Mouse (Mus musculus): ENCODE measurements around the gene Pmch.

The Pmch gene

GRCm38 (mm10) chr10:88090772-88091171, at the start of gene Pmch:
Gene Pmch (plus strand): TSS chr10:88091072.
- DNase-seq (ENCODE audit: low spot score in 2 of 2): no peak

DNA sequence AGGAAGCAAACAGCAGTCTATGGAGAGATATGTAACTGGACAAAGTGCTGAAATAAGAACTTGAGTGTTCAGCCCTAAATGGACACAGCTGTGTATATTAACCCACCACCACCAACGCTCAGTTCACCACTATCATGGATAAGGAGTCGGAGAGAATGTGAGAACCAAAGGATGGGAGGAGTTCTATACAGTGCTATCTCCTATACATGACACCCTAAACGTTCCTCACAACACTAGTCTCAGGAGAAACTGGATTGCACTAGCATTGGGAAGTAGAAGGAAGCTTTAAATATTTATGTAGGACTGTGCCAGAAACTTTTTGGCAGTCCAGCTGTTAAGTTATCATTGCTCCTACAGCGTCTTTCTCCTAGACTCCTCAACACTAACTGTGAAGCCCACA, 46.6 kb upstream of the Pmch start:
- no peak for DNase-seq (ENCODE audit: low spot score in 2 of 2)

DNA sequence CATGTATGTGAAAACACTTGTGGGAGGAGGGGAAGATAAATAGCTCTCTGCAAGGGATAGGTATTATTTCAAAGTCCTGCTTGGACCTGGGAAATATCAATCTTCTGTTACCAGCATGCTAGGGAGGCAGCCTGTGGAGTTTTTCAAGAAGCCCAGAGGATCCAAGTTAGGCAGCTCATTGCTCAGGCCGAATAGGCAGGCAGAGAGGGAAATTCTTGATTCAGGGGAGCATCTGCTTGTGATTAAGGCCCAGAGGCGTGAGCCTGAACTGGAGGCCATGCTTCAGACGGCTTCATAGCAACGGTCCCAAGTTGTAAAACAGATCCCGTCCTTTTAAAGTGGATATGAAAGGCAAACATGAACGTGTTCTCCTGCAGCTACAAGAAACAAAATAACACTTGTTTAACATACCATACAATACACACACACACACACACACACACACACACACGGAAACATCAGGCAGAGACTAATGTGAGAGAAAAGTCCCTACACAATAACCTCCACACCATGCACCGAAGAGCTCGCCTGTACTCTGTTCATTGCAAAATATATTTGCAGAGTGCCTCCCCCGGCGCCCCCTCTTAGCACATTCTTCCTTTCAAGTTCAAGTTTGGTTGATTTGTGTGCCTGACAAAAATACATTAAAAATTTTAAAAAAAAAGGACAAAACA, 44.6 kb upstream of the Pmch start:
- DNase-seq (ENCODE audit: low spot score in 2 of 2): no peak

DNA sequence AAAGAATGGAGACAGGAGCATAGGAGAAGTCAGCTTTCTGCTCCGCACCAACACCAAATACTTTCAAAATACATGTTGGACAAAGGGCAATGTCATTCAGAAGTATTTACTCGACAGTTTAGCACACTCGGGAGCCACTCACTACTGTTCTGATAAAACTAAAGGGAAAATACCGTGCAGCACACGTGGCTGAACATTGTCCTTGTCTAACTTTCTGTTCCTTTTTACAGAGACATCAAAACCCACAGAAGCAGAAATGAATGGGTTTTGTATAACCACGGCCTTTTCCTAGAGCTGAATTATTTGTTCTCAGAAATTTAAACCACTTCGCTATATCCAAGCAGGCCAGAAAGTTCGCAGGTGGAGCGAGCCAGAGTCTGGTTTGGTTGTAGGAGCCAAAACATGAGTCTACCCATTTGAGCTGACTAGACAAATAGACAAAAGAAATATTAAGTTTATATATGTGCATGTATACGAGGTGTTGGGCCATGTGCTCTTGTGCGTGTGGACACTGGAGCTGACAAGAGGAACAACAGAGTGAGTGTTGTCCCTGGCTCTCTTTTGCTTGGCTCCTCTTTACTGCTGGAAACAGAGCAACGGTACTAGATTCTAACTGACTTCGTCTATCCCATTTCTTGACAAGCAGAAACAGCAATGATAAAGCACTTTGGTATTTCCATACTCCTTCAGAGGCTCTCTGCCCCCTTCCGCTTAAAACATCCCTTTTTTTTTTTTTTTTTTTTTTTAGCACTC, 36.5 kb upstream of the Pmch start:
- no peak for DNase-seq (ENCODE audit: low spot score in 2 of 2)

DNA sequence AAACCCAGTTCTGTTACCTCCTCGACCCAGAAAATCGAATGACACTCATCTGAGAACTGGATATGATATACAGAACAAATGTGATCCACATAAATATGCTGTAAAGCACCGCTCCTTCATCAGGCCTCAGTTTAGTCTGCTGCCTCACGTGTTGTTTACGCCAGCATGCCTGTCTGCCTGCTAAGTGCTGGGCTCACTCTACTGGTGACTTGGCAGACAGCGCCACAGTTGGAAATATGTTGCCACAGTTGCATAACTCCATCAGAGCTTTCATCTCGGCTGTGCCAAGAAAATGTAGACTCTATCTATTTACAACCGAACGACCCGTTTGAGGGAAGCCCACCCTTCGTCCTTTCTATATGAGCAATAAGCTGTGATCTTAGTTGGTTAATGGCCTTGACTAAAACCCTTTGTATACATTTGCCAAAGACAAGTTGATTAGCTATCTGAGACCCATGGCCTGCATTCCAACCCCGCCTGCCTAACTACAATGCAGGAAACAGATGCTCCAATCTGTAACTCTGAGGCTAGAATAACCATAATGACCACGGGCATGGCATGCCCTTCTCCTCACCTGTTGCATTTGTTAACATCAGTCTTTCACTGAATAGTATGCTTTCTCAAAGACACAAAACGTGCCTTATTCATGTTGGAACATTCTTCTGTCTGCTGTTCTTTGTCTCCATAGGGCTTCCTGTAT, 33.8 kb upstream of the Pmch start:
- DNase-seq (ENCODE audit: low spot score in 2 of 2): no peak

- DNase-seq (ENCODE audit: low spot score in 2 of 2): no peak
Measured at GRCm38 (mm10) chr10:88063436-88063835, 27.4 kb upstream of the Pmch start.

DNA sequence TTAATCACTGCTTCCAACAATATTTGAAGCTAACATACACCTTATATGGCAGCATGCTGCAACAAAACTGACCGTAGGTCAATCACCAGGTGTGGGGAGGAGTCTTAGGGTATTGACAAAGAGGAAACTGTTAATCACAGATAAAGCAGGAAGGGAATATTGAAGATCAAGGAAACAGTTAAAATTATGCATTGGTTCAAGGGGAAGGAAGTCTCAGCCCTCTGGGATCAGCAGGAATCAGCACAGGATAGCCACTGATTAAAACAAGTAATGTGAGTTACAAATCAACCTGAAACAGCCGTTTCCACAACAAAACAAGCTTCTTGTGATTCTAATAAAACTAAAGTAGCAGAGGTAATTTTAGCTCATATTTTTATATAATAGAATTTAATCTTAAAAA, 26.0 kb upstream of the Pmch start:
- no peak for DNase-seq (ENCODE audit: low spot score in 2 of 2)

DNA sequence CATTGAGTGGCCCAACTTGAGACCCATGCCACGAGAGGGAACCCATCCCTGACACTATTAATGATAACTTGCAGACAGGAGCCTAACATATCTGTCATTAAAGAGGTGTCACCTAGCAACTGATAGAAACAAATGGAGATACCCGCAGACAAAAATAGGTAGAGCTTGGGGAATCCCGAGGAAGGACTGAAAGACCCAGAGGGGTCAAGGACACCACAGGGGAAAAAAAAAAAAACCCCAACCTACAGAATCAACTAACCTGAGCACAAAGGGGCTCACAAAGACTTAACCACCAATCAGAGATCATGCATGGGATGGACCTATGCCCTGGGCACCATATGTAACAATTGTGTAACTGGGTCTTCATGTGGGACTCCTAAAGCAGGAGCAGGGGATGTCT, 23.5 kb upstream of the Pmch start:
- DNase-seq (ENCODE audit: low spot score in 2 of 2): no peak

DNA sequence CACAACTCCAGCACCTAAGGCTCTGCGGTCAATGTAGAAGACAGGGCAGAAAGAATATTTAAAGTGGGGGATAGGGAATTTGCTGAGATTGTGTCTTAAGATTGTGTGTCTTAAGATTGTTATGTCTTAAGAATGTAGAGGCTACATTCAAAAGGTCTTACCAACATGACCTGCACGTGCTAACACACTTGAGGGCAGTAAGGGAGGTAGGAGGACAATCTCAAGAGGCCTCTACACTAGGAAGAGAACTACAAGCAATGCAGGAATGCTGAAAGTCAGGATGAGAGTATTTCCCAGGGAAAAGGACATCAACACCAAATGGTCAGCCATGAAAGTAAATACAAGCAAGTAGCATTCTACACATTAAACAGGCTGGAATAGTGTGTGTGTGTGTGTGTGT, 15.3 kb downstream of the Pmch start:
- no peak for DNase-seq (ENCODE audit: low spot score in 2 of 2)

DNA sequence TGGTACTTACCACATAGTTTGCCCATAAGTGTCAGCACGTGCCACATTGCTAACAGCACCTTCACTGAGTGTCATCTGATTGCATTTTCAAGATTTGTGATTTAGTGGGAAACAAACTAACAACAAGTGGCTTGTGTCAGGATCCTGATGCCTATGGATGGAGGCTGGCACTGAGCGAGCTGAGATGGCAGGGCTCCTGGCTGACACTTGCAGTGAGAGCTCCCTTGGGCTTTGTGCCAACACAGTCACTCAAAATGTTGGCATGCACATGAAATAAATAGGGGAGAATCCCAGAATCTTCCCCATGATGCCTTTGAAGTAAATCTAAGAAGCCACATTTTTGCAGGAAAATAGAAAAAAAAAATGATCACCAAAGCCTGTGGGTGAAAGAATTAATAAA, 22.4 kb downstream of the Pmch start:
- no peak for DNase-seq (ENCODE audit: low spot score in 2 of 2)

GRCm38 (mm10) chr10:88119721-88120120, 28.8 kb downstream of the Pmch start:
- no peak for DNase-seq (ENCODE audit: low spot score in 2 of 2)

DNA sequence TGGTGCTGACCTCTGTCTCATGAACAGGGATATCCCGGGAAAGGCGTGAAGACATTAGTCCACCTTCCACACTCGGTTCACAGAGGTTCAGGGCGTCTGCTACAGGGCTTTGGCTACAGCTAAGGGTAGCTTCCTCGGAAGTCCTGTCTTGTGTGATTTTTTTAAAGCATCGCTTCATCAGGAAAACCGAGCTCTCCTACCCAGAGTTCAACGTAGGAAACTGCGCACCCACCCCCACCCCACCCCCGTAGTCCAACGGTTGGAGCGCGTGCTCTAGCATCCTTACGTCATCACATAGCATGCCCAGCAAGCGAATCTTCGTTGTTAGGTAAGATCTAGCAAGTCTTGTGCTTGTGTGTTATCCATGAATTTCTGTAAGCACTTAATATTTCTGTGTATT, 44.8 kb downstream of the Pmch start:
- no peak for DNase-seq (ENCODE audit: low spot score in 2 of 2)
